ENCODE assay signal across 8 mouse cellular contexts in genomic region chr19:10012827-10013278, GRCm38 (mm10). TPM values are rescaled to one million over a fixed set of nuclear protein-coding genes. Genes with fewer than 3 reads are reported as not detected.
A peak's percentile ranks its signal among the peaks of the same experiment; 100 is the strongest.
DNase-seq lines count a peak whose midpoint lies in the region; ATAC-seq lines count a peak whose summit lies in the region.

No protein-coding gene starts in this region.

- peak; percentile 28 for ATAC-seq in heart, embryonic 11.5 days (replicated peaks; ENCODE audit: insufficient number of reproducible peaks, low FRiP score, low TSS enrichment)
- ATAC-seq in limb, embryonic 15.5 days (ENCODE audit: insufficient number of reproducible peaks, low FRiP score, low TSS enrichment, low read depth), result peak; percentile 66
- ATAC-seq in stomach, embryonic 14.5 days (ENCODE audit: insufficient number of reproducible peaks, insufficient read depth, low FRiP score, low read depth), result peak; percentile 40; the same call in 1 of the 2 replicates

- peak overlapping the region; percentile 94 for H3K27ac ChIP-seq in heart, embryonic 11.5 days (ENCODE audit: low read depth, low read length)
- H3K27ac ChIP-seq in limb, embryonic 15.5 days, result peak overlapping the region; percentile 92
- peak overlapping the region; percentile 91 for H3K27ac ChIP-seq in stomach, embryonic 14.5 days (ENCODE audit: low read length)

- no peak overlapping the region for H3K4me3 ChIP-seq in heart, embryonic 11.5 days (ENCODE audit: low read depth, low read length)
- H3K4me3 ChIP-seq in limb, embryonic 15.5 days, result no peak overlapping the region
- no peak overlapping the region for H3K4me3 ChIP-seq in stomach, embryonic 14.5 days (ENCODE audit: low read depth, low read length)

- peak; percentile 39 for DNase-seq in urinary bladder, postnatal 25 days (ENCODE audit: low spot score)
- DNase-seq in urinary bladder, postnatal 10 days (ENCODE audit: low spot score), result no peak
- DNase-seq in frontal cortex, postnatal 25 days (ENCODE audit: low spot score in 2 of 2), result no peak
- DNase-seq in ovary, postnatal 36 days (ENCODE audit: low spot score), result no peak
- no peak for DNase-seq in layer of hippocampus, postnatal 36 days

- no peaks in the 10 kb centered on the region for H3K36me3 ChIP-seq in heart, embryonic 11.5 days (ENCODE audit: control insufficient read depth, insufficient read depth, low read length)
- H3K36me3 ChIP-seq in limb, embryonic 15.5 days, result no peaks in the 10 kb centered on the region
- H3K36me3 ChIP-seq in stomach, embryonic 14.5 days (ENCODE audit: control insufficient read depth, insufficient read depth, low read length), result no peaks in the 10 kb centered on the region

- no peaks in the 10 kb centered on the region for H3K27me3 ChIP-seq in heart, embryonic 11.5 days (ENCODE audit: control insufficient read depth, insufficient read depth, low read length)
- H3K27me3 ChIP-seq in limb, embryonic 15.5 days, result no peaks in the 10 kb centered on the region
- H3K27me3 ChIP-seq in stomach, embryonic 14.5 days (ENCODE audit: control insufficient read depth, insufficient read depth, low read length), result no peaks in the 10 kb centered on the region

- WGBS in heart, embryonic 11.5 days (ENCODE audit: insufficient replicate concordance), result 15% methylated on average over 6 of the region's 6 CpGs
- 5% methylated on average over 6 of the region's 6 CpGs for WGBS in limb, embryonic 15.5 days
- 13% methylated on average over 6 of the region's 6 CpGs for WGBS in stomach, embryonic 14.5 days

- H3K9me3 ChIP-seq in heart, embryonic 11.5 days (replicated peaks; ENCODE audit: control insufficient read depth, low read length), result no peaks in the 10 kb centered on the region
- H3K9me3 ChIP-seq in limb, embryonic 15.5 days, result no peaks in the 10 kb centered on the region
- no peaks in the 10 kb centered on the region for H3K9me3 ChIP-seq in stomach, embryonic 14.5 days (ENCODE audit: control insufficient read depth, low read depth, low read length)

- peaks cover 44% of the 10 kb centered on the region for H3K4me1 ChIP-seq in heart, embryonic 11.5 days (ENCODE audit: control insufficient read depth, insufficient read depth, low read length)
- peaks cover 38% of the 10 kb centered on the region for H3K4me1 ChIP-seq in limb, embryonic 15.5 days
- H3K4me1 ChIP-seq in stomach, embryonic 14.5 days (ENCODE audit: control insufficient read depth, insufficient read depth, low read length), result peaks cover 19% of the 10 kb centered on the region

- peak overlapping the region; percentile 57; the same call in 1 of the 2 replicates for H3K9ac ChIP-seq in heart, embryonic 11.5 days (ENCODE audit: low read depth, low read length)
- H3K9ac ChIP-seq in limb, embryonic 15.5 days, result peak overlapping the region; percentile 28; the same call in 1 of the 2 replicates
- no peak overlapping the region for H3K9ac ChIP-seq in stomach, embryonic 14.5 days (replicated peaks; ENCODE audit: low read depth, low read length)

- H3K4me2 ChIP-seq in heart, embryonic 11.5 days, result no peak overlapping the region
- H3K4me2 ChIP-seq in limb, embryonic 15.5 days, result 0 out of 2 replicates have a peak overlapping the region, but pooled peaks have one; percentile 14
- no peak overlapping the region for H3K4me2 ChIP-seq in stomach, embryonic 14.5 days (replicated peaks; ENCODE audit: low read depth, low read length)

RNA-seq across cellular contexts. Expression of gene Rab3il1, which starts 11.4 kb away (rescaled TPM):
- 50.8 and 54.0 TPM in 2 replicates for polyA plus RNA-seq in heart, embryonic 11.5 days (2014; fragmentation: Nextera tagmentation; extraction: Ambion mirVana)
- 44.8 and 45.1 TPM in 2 replicates for polyA plus RNA-seq in limb, embryonic 15.5 days (2015; fragmentation: Nextera tagmentation; extraction: Ambion mirVana)
- polyA plus RNA-seq in stomach, embryonic 14.5 days (2014; fragmentation: Nextera tagmentation; extraction: Ambion mirVana), result 26.0 and 28.6 TPM in 2 replicates
- 10 to 100 TPM in 1 of 2 experiments, 1 to 10 TPM in 1; 8.9 to 10.4 TPM for total RNA-seq in layer of hippocampus, postnatal 36 days (2021)

RNA-seq across cellular contexts. Expression of gene Best1, which starts 11.4 kb away (rescaled TPM):
- 0.10 and 0.41 TPM in 2 replicates for polyA plus RNA-seq in heart, embryonic 11.5 days (2014; fragmentation: Nextera tagmentation; extraction: Ambion mirVana)
- 1.9 and 2.1 TPM in 2 replicates for polyA plus RNA-seq in limb, embryonic 15.5 days (2015; fragmentation: Nextera tagmentation; extraction: Ambion mirVana)
- polyA plus RNA-seq in stomach, embryonic 14.5 days (2014; fragmentation: Nextera tagmentation; extraction: Ambion mirVana), result 0.35 and 0.72 TPM in 2 replicates
- under 1 TPM; 0.52 to 0.58 TPM for total RNA-seq in layer of hippocampus, postnatal 36 days (2021)

RNA-seq across cellular contexts. Expression of gene Fads3, which starts 28.5 kb away (rescaled TPM):
- 15.8 and 17.9 TPM in 2 replicates for polyA plus RNA-seq in heart, embryonic 11.5 days (2014; fragmentation: Nextera tagmentation; extraction: Ambion mirVana)
- 12.7 and 17.1 TPM in 2 replicates for polyA plus RNA-seq in limb, embryonic 15.5 days (2015; fragmentation: Nextera tagmentation; extraction: Ambion mirVana)
- 9.1 and 11.2 TPM in 2 replicates for polyA plus RNA-seq in stomach, embryonic 14.5 days (2014; fragmentation: Nextera tagmentation; extraction: Ambion mirVana)
- total RNA-seq in layer of hippocampus, postnatal 36 days (2021), result 10 to 100 TPM; 24.3 to 24.5 TPM

RNA-seq across cellular contexts. Expression of gene Fth1, which starts 32.5 kb away (rescaled TPM):
- 1,994 and 2,294 TPM in 2 replicates for polyA plus RNA-seq in heart, embryonic 11.5 days (2014; fragmentation: Nextera tagmentation; extraction: Ambion mirVana)
- 1,462 and 1,539 TPM in 2 replicates for polyA plus RNA-seq in limb, embryonic 15.5 days (2015; fragmentation: Nextera tagmentation; extraction: Ambion mirVana)
- polyA plus RNA-seq in stomach, embryonic 14.5 days (2014; fragmentation: Nextera tagmentation; extraction: Ambion mirVana), result 1,491 and 1,524 TPM in 2 replicates
- 1,000 to 10,000 TPM; 2,856 to 3,180 TPM for total RNA-seq in layer of hippocampus, postnatal 36 days (2021)
